Mouse (Mus musculus) liver, embryonic 14.5 days (tissue): ENCODE data around the gene Glra3. TPM values are rescaled to one million over a fixed set of nuclear protein-coding genes. Genes with fewer than 3 reads are reported as not detected.

ENCODE experiments used
- ATAC-seq: fragments of 200-750 bp; cut with Nextera tagmentation; 2 replicates; pipeline ENCODE4 v1.8.0; 2017; ENCODE audit warnings: moderate number of reproducible peaks, mild to moderate bottlenecking, moderate library complexity; ENCODE audit not compliant: insufficient read depth
- DNase-seq, 3 experiments: peaks; one replicate each; pipeline ENCODE4 v3.0.0-alpha.2; 2012 to 2013; ENCODE audit warnings: low read depth in 3 of 3, low spot score in 3 of 3
- H3K27ac ChIP-seq: fragments of 300-500 bp; sonication (generic); 2 replicates; pipeline ENCODE4 v1.5.1; 2014; ENCODE audit warnings: moderate library complexity, mild to moderate bottlenecking, control low read depth, inconsistent platforms
- H3K27me3 ChIP-seq: fragments of 300-500 bp; sonication (generic); 2 replicates; pipeline ENCODE4 v1.6.1; 2014; ENCODE audit warnings: mild to moderate bottlenecking, low read length, moderate library complexity; ENCODE audit not compliant: control insufficient read depth, insufficient read depth
- H3K36me3 ChIP-seq: fragments of 300-500 bp; sonication (generic); replicated peaks from 2 replicates; pipeline ENCODE4 v1.6.1; 2014; ENCODE audit warnings: low read depth; ENCODE audit not compliant: control insufficient read depth, insufficient read depth
- H3K4me1 ChIP-seq, 2 experiments: fragments of 200-500 bp in 1 of 2; fragments of 300-500 bp in 1 of 2; sonication (generic) in 1 of 2; replicated peaks; 2 replicates each; pipeline ENCODE4 v1.6.1; 2012 to 2014; ENCODE audit warnings: antibody characterized with exemption in 1 of 2, inconsistent platforms in 1 of 2, low read length in 1 of 2; ENCODE audit not compliant: control insufficient read depth in 2 of 2, insufficient read depth in 2 of 2
- H3K4me2 ChIP-seq: fragments of 300-500 bp; sonication (generic); 2 replicates; pipeline ENCODE4 v1.6.1; 2014; ENCODE audit warnings: low read depth, mild to moderate bottlenecking, control low read depth, moderate library complexity
- H3K4me3 ChIP-seq, 2 experiments: fragments of 200-500 bp in 1 of 2; fragments of 300-500 bp in 1 of 2; sonication (generic) in 1 of 2; 2 replicates each; pipeline ENCODE4 v1.5.1; 2012 to 2014; ENCODE audit warnings: low read depth in 2 of 2, low read length in 2 of 2, mild to moderate bottlenecking in 2 of 2, control low read depth in 1 of 2, inconsistent platforms in 1 of 2, moderate library complexity in 1 of 2; ENCODE audit not compliant: insufficient read depth in 1 of 2
- H3K9ac ChIP-seq: fragments of 300-500 bp; sonication (generic); replicated peaks from 2 replicates; pipeline ENCODE4 v1.6.1; 2014; ENCODE audit warnings: mild to moderate bottlenecking, control low read depth, moderate library complexity
- H3K9me3 ChIP-seq: fragments of 300-500 bp; sonication (generic); 2 replicates; pipeline ENCODE4 v1.6.1; 2016; ENCODE audit warnings: low read length, mixed read lengths; ENCODE audit not compliant: control insufficient read depth
- CTCF ChIP-seq: IDR thresholded peaks from 2 replicates; pipeline ENCODE4 v1.5.1; 2016; ENCODE audit warnings: antibody characterized with exemption, low read depth, control low read depth
- EP300 ChIP-seq: IDR thresholded peaks from 2 replicates; pipeline ENCODE4 v1.6.1; 2016; ENCODE audit warnings: antibody characterized with exemption, low read depth
- whole genome bisulfite sequencing: fragments of 180-500 bp; shearing (Covaris S2); extraction: QIAGEN DNeasy Blood & Tissue Kit; methylation state at CpG from one replicate; pipeline ENCODE4 v1.1.7; 2014; ENCODE audit not compliant: insufficient replicate concordance; 5-methylcytosine and 5-hydroxymethylcytosine counted together
- polyA plus RNA-seq, 2 experiments: library from polyadenylated mRNA; depleted of rRNA in 1 of 2; stranded (reverse) in 1 of 2; unstranded in 1 of 2; fragments of >200 nt; fragmentation: Nextera tagmentation in 1 of 2; extraction: Ambion mirVana in 1 of 2; gene quantifications; 2 replicates each; pipeline versions ENCODE4 v1.2.1 to v1.2.3; 2012 to 2014

Gene Glra3
- polyA plus RNA-seq, 2 experiments = not detected

DNA sequence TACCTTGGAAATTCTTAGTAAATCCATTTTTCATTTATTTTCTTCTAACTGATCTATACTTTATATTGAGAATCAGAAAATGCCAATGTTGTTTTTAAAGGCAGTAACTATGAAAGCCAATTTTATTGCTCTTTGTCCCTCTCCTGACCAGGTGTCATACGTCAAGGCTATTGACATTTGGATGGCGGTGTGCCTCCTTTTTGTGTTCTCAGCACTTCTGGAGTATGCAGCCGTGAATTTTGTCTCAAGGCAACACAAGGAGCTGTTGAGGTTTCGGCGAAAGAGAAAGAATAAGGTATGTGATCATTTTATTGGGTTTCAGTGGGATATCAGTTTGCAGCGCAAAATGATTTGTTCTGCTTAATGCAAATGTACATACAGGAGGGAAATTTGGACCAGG lies 170.0 kb downstream of the Glra3 start:
- H3K27ac ChIP-seq = no peak overlapping the region

DNA sequence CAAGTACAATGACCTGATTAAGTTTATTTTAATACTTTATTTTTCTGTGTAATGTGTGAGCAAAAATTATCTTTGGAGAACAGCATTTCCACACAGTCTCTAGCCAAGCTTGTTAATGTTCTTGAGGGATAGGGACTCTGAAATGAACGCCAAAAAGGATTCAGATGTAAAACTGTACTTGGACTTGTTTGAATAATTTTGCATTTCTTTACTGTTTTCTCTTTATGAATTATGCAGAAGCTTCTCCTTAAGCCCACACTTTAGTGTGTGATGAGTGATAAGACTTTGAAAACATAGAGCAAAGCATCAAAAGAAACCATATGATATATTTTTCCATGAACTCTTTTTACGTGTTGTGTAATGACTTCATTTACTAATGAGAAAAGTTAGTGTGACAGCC lies 189.1 kb downstream of the Glra3 start:
- 60% methylated on average over 2 of the region's 2 CpGs for WGBS
- H3K4me2 ChIP-seq = no peak overlapping the region
- no peak for TF ChIP-seq EP300
- TF ChIP-seq CTCF = no peak
- H3K4me3 ChIP-seq = no peak overlapping the region
- ATAC-seq = no peak
- H3K9ac ChIP-seq = no peak overlapping the region
- no peaks in the 10 kb centered on the region for H3K27me3 ChIP-seq
- no peaks in the 10 kb centered on the region for H3K36me3 ChIP-seq
- DNase-seq = no peak
- no peak overlapping the region for H3K27ac ChIP-seq
- H3K4me1 ChIP-seq = no peaks in the 10 kb centered on the region
- H3K9me3 ChIP-seq = no peaks in the 10 kb centered on the region

More for the DNA sequence above, 170.0 kb downstream of the Glra3 start:
- 61% methylated on average over 6 of the region's 6 CpGs for WGBS
- H3K27me3 ChIP-seq = no peaks in the 10 kb centered on the region
- H3K36me3 ChIP-seq = no peaks in the 10 kb centered on the region
- no peak for TF ChIP-seq EP300
- TF ChIP-seq CTCF = no peak
- no peak overlapping the region for H3K4me3 ChIP-seq
- H3K9ac ChIP-seq = no peak overlapping the region
- ATAC-seq = no peak
- no peak overlapping the region for H3K4me2 ChIP-seq
- DNase-seq = no peak
- no peaks in the 10 kb centered on the region for H3K4me1 ChIP-seq
- no peaks in the 10 kb centered on the region for H3K9me3 ChIP-seq

DNA sequence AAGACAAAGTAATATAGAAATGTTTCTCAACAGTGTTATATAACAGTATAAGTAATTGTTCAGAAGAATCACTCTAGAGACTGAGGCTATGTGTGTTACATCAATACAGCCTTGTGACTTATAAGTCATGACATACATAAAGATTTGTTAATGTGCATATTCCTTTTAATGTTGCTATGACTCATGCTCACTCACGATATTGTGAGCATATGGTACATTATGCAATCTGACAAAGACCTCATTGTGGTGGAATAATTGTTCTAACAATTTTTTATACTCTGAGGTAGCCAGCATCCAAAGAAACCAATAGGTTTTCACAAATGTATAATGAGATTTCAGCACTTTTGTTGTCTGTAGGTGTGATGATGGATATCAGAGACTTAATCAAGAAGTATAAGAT lies 210.4 kb downstream of the Glra3 start:
- Histone ChIP-seq H3K9me3 (no peaks in the 10 kb centered on the region), H3K27ac (no peak overlapping the region), H3K4me2 (no peak overlapping the region), H3K9ac (no peak overlapping the region), H3K36me3 (no peaks in the 10 kb centered on the region), H3K4me1 (no peaks in the 10 kb centered on the region), H3K4me3 (no peak overlapping the region), H3K27me3 (no peaks in the 10 kb centered on the region)
- no peak for TF ChIP-seq EP300
- DNase-seq (no peak), ATAC-seq (no peak)
- 43% methylated on average over 1 of the region's 1 CpGs for WGBS

DNA sequence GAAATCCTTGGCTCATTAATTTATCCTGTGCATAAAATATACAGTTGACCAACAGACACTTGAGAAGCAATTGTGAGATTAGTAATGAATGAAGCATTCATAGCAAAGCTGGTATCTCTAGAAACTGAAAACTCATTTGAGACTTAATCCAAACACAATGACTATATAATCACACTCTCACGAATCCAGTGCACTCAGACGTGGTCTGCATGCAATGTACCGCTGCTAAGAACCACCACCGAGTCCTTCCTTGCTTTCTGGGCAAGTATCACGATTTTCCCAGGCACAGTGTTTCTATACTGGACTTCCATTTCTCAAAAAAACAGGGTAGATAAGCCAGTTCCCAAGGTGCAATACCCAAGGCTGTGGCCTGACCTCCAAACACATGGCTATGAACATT lies 211.3 kb downstream of the Glra3 start:
- Histone ChIP-seq H3K4me3 (no peak overlapping the region), H3K4me2 (no peak overlapping the region), H3K4me1 (no peaks in the 10 kb centered on the region), H3K9ac (no peak overlapping the region), H3K9me3 (no peaks in the 10 kb centered on the region), H3K27me3 (no peaks in the 10 kb centered on the region), H3K27ac (no peak overlapping the region), H3K36me3 (no peaks in the 10 kb centered on the region)
- TF ChIP-seq EP300 (no peak), CTCF (no peak)
- no peak for DNase-seq
- no peak for ATAC-seq
- WGBS = 60% methylated on average over 5 of the region's 5 CpGs

DNA sequence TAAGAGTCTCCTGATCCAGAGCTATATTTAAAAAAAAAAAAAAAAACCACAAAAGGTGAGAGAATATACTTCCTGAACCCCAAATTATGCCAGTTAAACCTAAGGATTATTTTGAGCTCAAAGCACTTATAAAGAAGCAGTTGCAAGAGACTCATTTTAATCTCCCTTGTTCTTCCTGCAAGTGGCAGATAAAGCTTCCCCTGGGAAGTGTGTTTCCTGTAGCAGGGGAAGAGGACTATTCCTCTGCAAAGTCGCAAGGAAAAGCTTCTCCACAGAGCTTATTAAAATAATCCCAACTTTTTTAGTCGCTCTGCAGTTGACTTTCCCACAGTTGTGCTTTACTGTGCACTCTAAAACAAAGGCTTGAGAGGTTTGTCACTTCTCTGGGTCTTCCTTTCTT lies 218.7 kb downstream of the Glra3 start:
- 9% methylated on average over 2 of the region's 2 CpGs for WGBS
- TF ChIP-seq EP300 (no peak), CTCF (no peak)
- Histone ChIP-seq H3K27ac (no peak overlapping the region), H3K9ac (no peak overlapping the region), H3K4me1 (no peaks in the 10 kb centered on the region), H3K4me3 (no peak overlapping the region), H3K36me3 (no peaks in the 10 kb centered on the region), H3K4me2 (no peak overlapping the region), H3K9me3 (no peaks in the 10 kb centered on the region), H3K27me3 (no peaks in the 10 kb centered on the region)
- ATAC-seq = no peak
- no peak for DNase-seq

Other genes starting within 250 kb of the Glra3 start
- gene Adam29, start 33.5 kb upstream of the Glra3 start, polyA plus RNA-seq (2012; rRNA removed) = not detected in 2 replicates
- gene Adam29, start 33.5 kb upstream of the Glra3 start, polyA plus RNA-seq (2014; fragmentation: Nextera tagmentation; extraction: Ambion mirVana) = not detected in 2 replicates